Mouse (Mus musculus) liver, postnatal 0 days (tissue): Measurements from ENCODE around the gene Nmt1. TPM values are rescaled to one million over a fixed set of nuclear protein-coding genes. Genes with fewer than 3 reads are reported as not detected.

Experiments used
- ATAC-seq: fragments of 200-750 bp; cut with Nextera tagmentation; 2 replicates; pipeline ENCODE4 v1.8.0; 2017; ENCODE audit warnings: mild to moderate bottlenecking, moderate library complexity
- DNase-seq: peaks from one replicate; pipeline ENCODE4 v3.0.0-alpha.2; 2016
- H3K27ac ChIP-seq: fragments of 300-500 bp; sonication (generic); 2 replicates; pipeline ENCODE4 v1.5.1; 2014; ENCODE audit warnings: antibody characterized with exemption, moderate library complexity, mild to moderate bottlenecking, low read depth
- H3K27me3 ChIP-seq: fragments of 300-500 bp; sonication (generic); 2 replicates; pipeline ENCODE4 v1.6.1; 2014; ENCODE audit warnings: low read length, control low read depth, mixed read lengths; ENCODE audit not compliant: insufficient read depth
- H3K36me3 ChIP-seq: fragments of 300-500 bp; sonication (generic); replicated peaks from 2 replicates; pipeline ENCODE4 v1.6.1; 2014; ENCODE audit warnings: mild to moderate bottlenecking, control low read depth, low read length, moderate library complexity, mixed read lengths; ENCODE audit not compliant: insufficient read depth
- H3K4me1 ChIP-seq: fragments of 300-500 bp; sonication (generic); 2 replicates; pipeline ENCODE4 v1.6.1; 2014; ENCODE audit warnings: antibody characterized with exemption, mild to moderate bottlenecking, control low read depth; ENCODE audit not compliant: insufficient read depth
- H3K4me2 ChIP-seq: fragments of 300-500 bp; sonication (generic); 2 replicates; pipeline ENCODE4 v1.6.1; 2014; ENCODE audit warnings: low read depth, mild to moderate bottlenecking, low read length, moderate library complexity, mixed read lengths
- H3K4me3 ChIP-seq: fragments of 300-500 bp; sonication (generic); 2 replicates; pipeline ENCODE4 v1.5.1; 2014; ENCODE audit warnings: low read depth, low read length
- H3K9ac ChIP-seq: fragments of 300-500 bp; sonication (generic); replicated peaks from 2 replicates; pipeline ENCODE4 v1.6.1; 2014; ENCODE audit warnings: mild to moderate bottlenecking, moderate library complexity
- H3K9me3 ChIP-seq: fragments of 300-500 bp; sonication (generic); 2 replicates; pipeline ENCODE4 v1.6.1; 2016; ENCODE audit warnings: mild to moderate bottlenecking, control low read depth, low read length, mixed read lengths
- CTCF ChIP-seq: sonication (generic); IDR thresholded peaks from 2 replicates; pipeline ENCODE4 v1.5.1; 2016; ENCODE audit warnings: antibody characterized with exemption, low read depth
- EP300 ChIP-seq: IDR thresholded peaks from 2 replicates; pipeline ENCODE4 v1.6.1; 2016; ENCODE audit warnings: antibody characterized with exemption, low read depth, mild to moderate bottlenecking
- WGBS: fragments of 180-500 bp; shearing (Covaris S2); extraction: QIAGEN DNeasy Blood & Tissue Kit; methylation state at CpG from one replicate; pipeline ENCODE4 v1.1.7; 2014; ENCODE audit not compliant: insufficient replicate concordance; 5-methylcytosine and 5-hydroxymethylcytosine counted together
- polyA plus RNA-seq: library from polyadenylated mRNA; unstranded; fragments of >200 nt; fragmentation: Nextera tagmentation; extraction: Ambion mirVana; gene quantifications from 2 replicates; pipeline ENCODE4 v1.2.1, GENCODE M21; 2015

Gene Nmt1
- polyA plus RNA-seq, 1 experiment from 2014 or later, result 37.5 TPM

DNA sequence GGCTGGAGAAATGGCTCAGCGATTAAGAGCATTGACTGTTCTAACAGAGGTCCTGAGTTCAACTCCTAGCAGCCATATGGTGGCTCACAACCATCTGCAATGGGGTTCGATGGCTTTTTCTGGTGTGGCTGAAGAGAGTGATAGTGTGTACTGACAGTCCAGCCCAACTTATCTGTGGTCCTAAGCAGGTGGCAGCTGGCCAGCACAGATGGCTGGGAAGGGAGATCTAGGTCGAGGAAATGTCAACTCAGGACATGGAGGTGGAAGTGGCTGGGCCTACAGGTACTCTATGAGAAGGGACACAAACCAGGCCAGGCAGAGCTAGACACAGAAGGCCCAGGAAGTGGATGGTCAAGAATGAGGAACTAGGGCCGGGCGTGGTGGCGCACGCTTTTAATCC lies 48.0 kb downstream of the Nmt1 start:
- H3K36me3 ChIP-seq, result no peaks in the 10 kb centered on the region
- WGBS, result 56% methylated on average over 7 of the region's 7 CpGs
- H3K4me3 ChIP-seq, result no peak overlapping the region
- H3K4me2 ChIP-seq, result no peak overlapping the region
- H3K4me1 ChIP-seq, result peaks cover 9% of the 10 kb centered on the region
- H3K27me3 ChIP-seq, result peaks cover 12% of the 10 kb centered on the region
- ATAC-seq (peak; percentile 27; the same call in 1 of the 2 replicates), DNase-seq (no peak)
- H3K27ac ChIP-seq, result no peak overlapping the region
- peak; percentile 33; the same call in 1 of the 2 replicates for TF ChIP-seq EP300
- no peak for TF ChIP-seq CTCF
- no peaks in the 10 kb centered on the region for H3K9me3 ChIP-seq
- H3K9ac ChIP-seq, result no peak overlapping the region

DNA sequence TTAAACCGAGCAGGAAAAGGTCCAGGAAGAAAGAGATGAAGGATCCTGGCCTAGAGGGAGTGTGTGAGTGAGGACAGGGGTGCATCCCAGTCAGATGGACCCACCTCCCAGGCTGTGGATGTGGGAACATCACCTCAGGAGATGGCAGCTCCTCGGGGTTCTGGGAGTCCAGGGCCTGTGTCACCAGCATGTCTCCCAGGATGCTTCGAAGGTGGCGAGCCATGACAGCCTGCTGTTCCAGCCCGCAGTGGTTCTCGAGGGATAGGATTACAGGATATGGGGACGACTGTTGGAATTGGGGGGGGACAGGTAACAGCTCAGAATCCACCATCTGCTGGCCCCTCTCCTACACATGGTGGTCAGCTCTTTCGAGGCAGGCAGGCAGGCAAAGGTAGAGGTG lies 48.6 kb downstream of the Nmt1 start:
- H3K27ac ChIP-seq, result no peak overlapping the region
- no peaks in the 10 kb centered on the region for H3K9me3 ChIP-seq
- no peak for ATAC-seq
- H3K4me2 ChIP-seq, result no peak overlapping the region
- H3K4me1 ChIP-seq, result peaks cover 9% of the 10 kb centered on the region
- no peak for TF ChIP-seq CTCF
- no peak for TF ChIP-seq EP300
- no peaks in the 10 kb centered on the region for H3K36me3 ChIP-seq
- DNase-seq, result no peak
- H3K27me3 ChIP-seq, result peaks cover 12% of the 10 kb centered on the region
- no peak overlapping the region for H3K4me3 ChIP-seq
- H3K9ac ChIP-seq, result no peak overlapping the region
- 73% methylated on average over 8 of the region's 8 CpGs for WGBS

DNA sequence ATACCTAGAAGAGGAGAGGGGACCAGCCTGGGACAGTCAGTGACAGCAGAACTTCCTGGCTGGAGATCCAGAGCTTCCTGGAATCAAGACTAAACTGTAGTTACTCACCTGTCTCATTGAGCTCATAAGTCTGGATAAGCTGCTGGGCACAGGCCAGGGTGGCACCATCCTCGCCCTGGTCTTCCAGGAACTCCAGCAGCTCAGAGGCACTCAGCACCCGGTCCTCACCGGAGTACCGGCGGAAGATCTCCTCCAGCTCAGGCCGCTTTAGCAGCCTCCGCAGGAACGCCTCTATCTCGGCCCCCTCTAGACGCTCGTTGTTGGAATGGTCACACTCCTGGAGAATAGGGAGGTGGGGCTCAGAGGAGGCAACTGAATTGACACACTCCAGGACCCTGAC lies 50.1 kb downstream of the Nmt1 start:
- Histone ChIP-seq H3K4me3 (no peak overlapping the region), H3K36me3 (no peaks in the 10 kb centered on the region), H3K9me3 (no peaks in the 10 kb centered on the region), H3K27ac (no peak overlapping the region), H3K4me2 (no peak overlapping the region), H3K27me3 (peaks cover 12% of the 10 kb centered on the region), H3K4me1 (peaks cover 9% of the 10 kb centered on the region), H3K9ac (no peak overlapping the region)
- WGBS, result 91% methylated on average over 11 of the region's 11 CpGs
- ATAC-seq (no peak), DNase-seq (no peak)
- no peak for TF ChIP-seq CTCF
- no peak for TF ChIP-seq EP300

DNA sequence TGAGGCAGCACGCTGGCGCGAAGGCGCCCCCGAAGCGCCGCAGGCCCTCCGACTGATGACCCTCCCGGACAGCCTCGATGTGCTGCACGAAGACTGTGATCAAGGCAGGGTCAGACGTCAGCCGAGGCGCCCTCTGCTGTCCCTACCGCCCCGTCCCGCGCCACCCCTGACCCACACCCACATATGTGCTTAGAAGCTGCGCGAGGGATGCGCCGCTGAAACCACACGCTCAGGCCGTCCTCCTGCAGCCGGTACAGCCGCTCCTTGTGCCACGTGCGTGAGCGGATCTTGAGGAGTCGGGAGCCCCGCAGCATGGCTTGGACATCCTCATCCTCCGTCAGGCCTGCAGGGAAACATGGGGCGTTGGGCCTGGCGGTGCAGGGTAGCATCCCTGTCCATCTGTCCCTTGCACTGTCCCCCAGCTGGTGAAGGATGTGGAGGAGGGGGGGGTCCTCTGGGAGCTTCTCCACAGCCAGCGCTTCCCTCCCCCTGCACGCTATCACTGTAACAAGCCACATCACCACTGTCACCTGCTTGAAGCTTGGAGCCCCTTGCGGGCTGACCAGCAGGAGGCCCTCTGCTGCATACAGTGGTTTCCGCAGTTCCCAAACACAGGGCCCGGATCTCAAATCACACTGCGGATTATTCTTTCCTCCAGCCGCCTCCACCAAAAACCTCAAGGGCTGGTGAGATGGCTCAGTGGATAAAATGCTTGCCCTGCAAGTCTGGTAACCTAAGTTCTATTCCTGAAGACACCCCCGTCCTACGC lies 52.5 kb downstream of the Nmt1 start:
- Histone ChIP-seq H3K27me3 (peaks cover 12% of the 10 kb centered on the region), H3K4me2 (peak overlapping the region; percentile 58), H3K4me3 (peak overlapping the region; percentile 28), H3K9ac (0 out of 2 replicates have a peak overlapping the region, but pooled peaks have one; percentile 30), H3K27ac (no peak overlapping the region), H3K9me3 (no peaks in the 10 kb centered on the region), H3K4me1 (peaks cover 9% of the 10 kb centered on the region), H3K36me3 (no peaks in the 10 kb centered on the region)
- TF ChIP-seq CTCF (peak; percentile 45), EP300 (no peak)
- ATAC-seq (0 out of 2 replicates have a peak, but pooled peaks have one; percentile 31), DNase-seq (peak; percentile 32)
- 10% methylated on average over 39 of the region's 43 CpGs for WGBS

DNA sequence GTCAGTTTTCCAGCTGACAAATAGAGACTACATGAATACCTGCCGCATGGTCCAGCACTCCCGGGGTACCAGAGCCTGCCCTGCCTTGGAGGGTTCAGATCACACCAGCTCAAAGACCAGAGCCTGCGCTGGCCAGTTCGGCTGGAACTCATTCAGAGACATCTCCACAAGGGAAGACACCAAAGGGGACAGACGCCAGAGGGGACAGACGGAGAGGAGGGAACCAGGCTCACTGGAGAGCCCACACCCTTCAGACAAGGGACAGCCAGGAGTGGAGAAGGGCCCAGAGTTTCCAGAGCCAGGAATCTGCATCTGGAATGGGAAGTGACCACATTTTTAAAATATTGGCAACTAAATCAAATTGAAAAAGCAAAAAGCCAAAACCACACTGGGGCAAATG lies 53.6 kb downstream of the Nmt1 start:
- 73% methylated on average over 6 of the region's 6 CpGs for WGBS
- ATAC-seq (no peak), DNase-seq (no peak)
- Histone ChIP-seq H3K4me2 (no peak overlapping the region), H3K27me3 (peaks cover 12% of the 10 kb centered on the region), H3K4me3 (no peak overlapping the region), H3K4me1 (peaks cover 9% of the 10 kb centered on the region), H3K27ac (no peak overlapping the region), H3K9ac (no peak overlapping the region), H3K9me3 (no peaks in the 10 kb centered on the region), H3K36me3 (no peaks in the 10 kb centered on the region)
- TF ChIP-seq EP300 (no peak), CTCF (no peak)

DNA sequence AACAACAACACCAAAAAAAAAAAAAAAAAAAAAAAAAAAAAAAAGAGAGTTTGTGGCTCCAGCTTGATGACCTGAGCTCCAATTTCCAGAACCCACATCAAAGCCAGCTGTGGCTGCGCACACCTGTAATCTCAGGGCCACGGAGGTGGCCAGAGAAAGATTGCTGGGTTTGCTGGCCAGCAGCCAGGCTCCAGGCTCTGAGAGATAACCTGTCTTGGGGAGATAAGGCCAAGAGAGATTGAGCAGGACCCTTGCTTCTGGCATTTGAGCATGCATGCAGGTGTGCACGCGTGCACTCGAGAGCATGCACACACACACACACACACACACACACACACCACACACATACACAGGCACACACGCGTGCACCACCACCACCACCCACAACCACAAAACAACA lies 65.3 kb downstream of the Nmt1 start:
- no peak for DNase-seq
- H3K27ac ChIP-seq, result no peak overlapping the region
- TF ChIP-seq CTCF (no peak), EP300 (no peak)
- no peak overlapping the region for H3K4me3 ChIP-seq
- WGBS, result 72% methylated on average over 7 of the region's 7 CpGs
- H3K9ac ChIP-seq, result no peak overlapping the region
- no peaks in the 10 kb centered on the region for H3K9me3 ChIP-seq
- no peak overlapping the region for H3K4me2 ChIP-seq
- ATAC-seq, result no peak
- peaks cover 5% of the 10 kb centered on the region; the same call in 1 of the 2 replicates for H3K4me1 ChIP-seq
- H3K36me3 ChIP-seq, result no peaks in the 10 kb centered on the region
- H3K27me3 ChIP-seq, result no peaks in the 10 kb centered on the region
